Mouse (Mus musculus): ENCODE data around the gene Dnajc17. TPM values are rescaled to one million over a fixed set of nuclear protein-coding genes. Genes with fewer than 3 reads are reported as not detected.

Dnajc17 gene
- polyA plus RNA-seq (2017; shearing (Covaris generic)): 10 to 100 TPM; 16.0 to 22.4 (median 17.1) TPM

GRCm38 (mm10) chr2:119208344-119209175, at the start of gene Dnajc17, which contains the start of gene Zfyve19:
Gene Dnajc17 (minus strand): TSS chr2:119208795.
Gene Zfyve19 (plus strand): TSS chr2:119208617.
- peak; percentile 98 for ATAC-seq

- no peak for ATAC-seq
Measured at GRCm38 (mm10) chr2:119254976-119255375, 46.4 kb upstream of the Dnajc17 start.

GRCm38 (mm10) chr2:119250826-119251478, 42.4 kb upstream of the Dnajc17 start:
- ATAC-seq: peak; percentile 95

GRCm38 (mm10) chr2:119250377-119250776, 41.8 kb upstream of the Dnajc17 start:
- ATAC-seq: no peak

- ATAC-seq: no peak
Measured at GRCm38 (mm10) chr2:119249592-119250061, 41.0 kb upstream of the Dnajc17 start.

GRCm38 (mm10) chr2:119247904-119248303, 39.3 kb upstream of the Dnajc17 start:
- ATAC-seq: no peak

GRCm38 (mm10) chr2:119245246-119245645, 36.7 kb upstream of the Dnajc17 start:
- ATAC-seq: no peak

GRCm38 (mm10) chr2:119242548-119242947, 34.0 kb upstream of the Dnajc17 start:
- ATAC-seq: no peak

- ATAC-seq: no peak
Measured at GRCm38 (mm10) chr2:119240819-119241186, 32.2 kb upstream of the Dnajc17 start.

- ATAC-seq: no peak
Measured at GRCm38 (mm10) chr2:119240075-119240818, 31.7 kb upstream of the Dnajc17 start.

GRCm38 (mm10) chr2:119238671-119239070, 30.1 kb upstream of the Dnajc17 start:
- ATAC-seq: no peak

- ATAC-seq: no peak
Measured at GRCm38 (mm10) chr2:119237871-119238220, 29.3 kb upstream of the Dnajc17 start.

GRCm38 (mm10) chr2:119237210-119237870, 28.7 kb upstream of the Dnajc17 start, which contains the start of gene Spint1:
Gene Spint1 (plus strand): TSS chr2:119237362.
- ATAC-seq: no peak

- no peak for ATAC-seq
Measured at GRCm38 (mm10) chr2:119236682-119237209, 28.2 kb upstream of the Dnajc17 start.

- ATAC-seq: no peak
Measured at GRCm38 (mm10) chr2:119229775-119230704, 21.4 kb upstream of the Dnajc17 start, which contains the start of gene Ppp1r14d. Gene Ppp1r14d (minus strand): TSS chr2:119229906.

GRCm38 (mm10) chr2:119209176-119209507, 547 bp upstream of the Dnajc17 start:
- ATAC-seq: peak; percentile 12

- ATAC-seq: no peak
Measured at GRCm38 (mm10) chr2:119207961-119208343, 643 bp downstream of the Dnajc17 start.

- no peak for ATAC-seq
Measured at GRCm38 (mm10) chr2:119203871-119204460, 4.6 kb downstream of the Dnajc17 start.

GRCm38 (mm10) chr2:119202914-119203453, 5.6 kb downstream of the Dnajc17 start:
- no peak for ATAC-seq

- no peak for ATAC-seq
Measured at GRCm38 (mm10) chr2:119198934-119199333, 9.7 kb downstream of the Dnajc17 start.
